Mouse (Mus musculus) neural tube, embryonic 10.5 days (tissue): Measurements from ENCODE around the gene Bicra.
A peak's percentile ranks its signal among the peaks of the same experiment; 100 is the strongest.

Source experiments
- DNase-seq: peaks from one replicate; pipeline ENCODE4 v3.0.0-alpha.2; 2017; ENCODE audit warnings: low spot score; ENCODE audit errors: extremely low spot score

The Bicra gene

GRCm38 (mm10) chr7:16047338-16048146, at the start of gene Bicra:
Gene Bicra, minus strand, starts transcription at chr7:16047921.
- peak; percentile 84 for DNase-seq

- DNase-seq: no peak
Measured at GRCm38 (mm10) chr7:16094592-16094991, 46.9 kb upstream of the Bicra start.

GRCm38 (mm10) chr7:16087587-16087986, 39.9 kb upstream of the Bicra start:
- no peak for DNase-seq

GRCm38 (mm10) chr7:16083361-16083760, 35.6 kb upstream of the Bicra start:
- no peak for DNase-seq

- no peak for DNase-seq
Measured at GRCm38 (mm10) chr7:16080581-16080980, 32.9 kb upstream of the Bicra start.

- no peak for DNase-seq
Measured at GRCm38 (mm10) chr7:16079947-16080346, 32.2 kb upstream of the Bicra start.

- DNase-seq: no peak
Measured at GRCm38 (mm10) chr7:16071906-16072305, 24.2 kb upstream of the Bicra start.

GRCm38 (mm10) chr7:16070846-16071245, 23.1 kb upstream of the Bicra start:
- DNase-seq: no peak

- DNase-seq: no peak
Measured at GRCm38 (mm10) chr7:16063490-16063889, 15.8 kb upstream of the Bicra start.

- DNase-seq: no peak
Measured at GRCm38 (mm10) chr7:16062099-16062420, 14.3 kb upstream of the Bicra start.

- peak; percentile 24 for DNase-seq
Measured at GRCm38 (mm10) chr7:16061219-16062098, 13.7 kb upstream of the Bicra start, which contains the start of gene Zfp541. Gene Zfp541, plus strand, starts transcription at chr7:16061814.

- DNase-seq: no peak
Measured at GRCm38 (mm10) chr7:16057136-16057534, 9.4 kb upstream of the Bicra start.

- no peak for DNase-seq
Measured at GRCm38 (mm10) chr7:16056459-16057135, 8.9 kb upstream of the Bicra start.

GRCm38 (mm10) chr7:16055665-16056064, 7.9 kb upstream of the Bicra start:
- no peak for DNase-seq

- no peak for DNase-seq
Measured at GRCm38 (mm10) chr7:16054966-16055365, 7.2 kb upstream of the Bicra start.

GRCm38 (mm10) chr7:16053105-16053504, 5.4 kb upstream of the Bicra start:
- DNase-seq: no peak

- peak; percentile 93 for DNase-seq
Measured at GRCm38 (mm10) chr7:16052684-16053083, 5.0 kb upstream of the Bicra start.

- DNase-seq: peak; percentile 78
Measured at GRCm38 (mm10) chr7:16051883-16052595, 4.3 kb upstream of the Bicra start.

GRCm38 (mm10) chr7:16050600-16050999, 2.9 kb upstream of the Bicra start:
- DNase-seq: no peak

- no peak for DNase-seq
Measured at GRCm38 (mm10) chr7:16049576-16049915, 1.8 kb upstream of the Bicra start.
